Mouse (Mus musculus) mesoderm, embryonic 11.5 days (tissue): ENCODE measurements at regions not wholly inside any gene's neighbourhood (a gene's known extent, or its start where the extent isn't known, plus 50 kb on each side); places are given as distances from the start of the nearest gene placed in this dataset.

Source experiments
- DNase-seq: peaks from one replicate; pipeline ENCODE4 v3.0.0-alpha.2; 2012; ENCODE audit warnings: low read depth, low spot score

GRCm38 (mm10) chr4:125354742-125355141 is 135.8 kb upstream of the Grik3 start:
- DNase-seq: no peak

GRCm38 (mm10) chr4:125350056-125350455 is 140.4 kb upstream of the Grik3 start:
- DNase-seq: no peak

GRCm38 (mm10) chr4:125339056-125339455 is 151.4 kb upstream of the Grik3 start:
- no peak for DNase-seq

- DNase-seq: peak; percentile 70
Measured at GRCm38 (mm10) chr4:125328806-125329205, 161.7 kb upstream of the Grik3 start.

DNA sequence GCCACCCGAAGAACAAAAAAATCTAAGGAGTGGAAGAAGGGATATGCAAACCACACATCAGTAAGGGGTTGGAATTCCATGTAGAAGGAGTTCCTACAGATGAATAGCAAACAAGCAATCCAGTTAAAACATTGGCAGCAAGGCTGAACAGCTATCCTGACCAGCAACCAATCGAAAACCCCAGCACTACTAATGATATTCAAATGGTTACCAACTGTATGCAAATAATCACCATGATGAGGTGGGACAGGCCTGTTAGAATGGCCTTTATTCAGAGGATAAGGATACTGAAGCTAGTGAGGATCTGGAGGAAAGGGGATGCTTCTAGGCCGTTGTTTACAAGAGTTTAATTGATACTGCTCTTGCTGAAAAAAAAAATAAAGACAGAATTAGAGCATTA is 166.0 kb upstream of the Grik3 start:
- no peak for DNase-seq

DNA sequence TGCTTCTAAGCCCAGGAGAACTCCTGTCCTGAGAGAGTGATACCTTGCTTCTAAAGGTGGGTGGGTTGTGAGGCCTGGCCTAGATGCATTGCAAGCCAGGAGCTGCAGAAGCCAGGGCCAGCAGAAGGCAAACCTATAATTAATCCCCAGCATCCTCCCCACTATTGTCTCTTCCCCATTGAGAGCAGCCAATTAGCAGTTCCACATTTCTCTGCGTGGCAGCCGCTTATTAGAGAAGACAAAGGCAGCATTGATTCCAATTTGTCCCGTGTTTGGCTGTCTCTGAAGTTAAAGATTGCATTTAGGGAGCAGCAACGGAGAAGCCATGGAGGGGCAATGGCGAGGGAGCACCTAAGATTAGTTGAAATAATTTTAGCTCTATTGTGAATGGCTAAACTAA is 171.2 kb upstream of the Grik3 start:
- no peak for DNase-seq

GRCm38 (mm10) chr4:125318293-125318692 is 172.2 kb upstream of the Grik3 start:
- no peak for DNase-seq

GRCm38 (mm10) chr4:125316876-125317275 is 173.6 kb upstream of the Grik3 start:
- DNase-seq: no peak

- peak; percentile 59 for DNase-seq
Measured at GRCm38 (mm10) chr4:125315818-125316217, 174.7 kb upstream of the Grik3 start.

GRCm38 (mm10) chr4:125313892-125314291 is 176.6 kb upstream of the Grik3 start:
- no peak for DNase-seq

DNA sequence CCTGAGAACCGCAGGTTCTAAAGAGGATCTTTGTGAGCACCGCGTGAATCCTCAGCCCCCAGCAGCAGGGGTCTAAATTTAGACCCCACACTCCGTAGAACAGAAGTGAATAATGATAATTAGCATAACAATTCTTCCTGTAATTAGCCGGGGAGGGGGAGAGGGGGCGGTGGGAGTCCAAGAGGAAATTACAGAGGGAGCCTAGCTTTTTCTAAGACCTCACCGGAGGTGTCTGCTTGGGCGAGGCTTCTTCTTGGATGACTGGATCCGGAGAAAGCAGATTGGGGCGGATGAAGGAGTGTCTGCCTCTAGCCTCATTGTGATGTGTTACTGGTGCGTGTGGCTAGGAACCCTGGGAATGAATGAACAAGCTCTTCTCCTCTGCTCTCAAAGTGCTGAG is 177.2 kb upstream of the Grik3 start:
- DNase-seq: no peak

- peak; percentile 25 for DNase-seq
Measured at GRCm38 (mm10) chr4:125308171-125308570, 180.5 kb upstream of the Zc3h12a start.

DNA sequence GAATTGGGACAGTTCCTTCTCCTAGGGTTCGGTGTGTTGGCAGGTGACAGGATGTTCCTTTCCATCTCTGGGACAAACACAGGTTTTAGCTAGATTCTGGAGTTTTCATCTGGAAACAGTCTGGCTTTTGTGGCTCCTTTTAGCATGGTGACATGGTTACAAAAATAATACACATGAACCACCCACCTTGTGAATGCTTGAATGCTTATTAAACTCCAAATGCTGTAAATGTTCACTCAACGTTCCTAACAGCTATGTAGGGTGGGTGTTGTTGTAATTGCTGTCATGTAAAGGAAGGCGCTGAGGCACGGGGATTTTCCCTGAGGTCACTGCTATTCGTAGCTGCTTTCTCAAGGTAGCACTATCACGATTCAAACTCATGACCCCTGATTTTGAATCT is 178.1 kb upstream of the Zc3h12a start:
- no peak for DNase-seq

- no peak for DNase-seq
Measured at GRCm38 (mm10) chr4:125302660-125303059, 175.0 kb upstream of the Zc3h12a start.

DNA sequence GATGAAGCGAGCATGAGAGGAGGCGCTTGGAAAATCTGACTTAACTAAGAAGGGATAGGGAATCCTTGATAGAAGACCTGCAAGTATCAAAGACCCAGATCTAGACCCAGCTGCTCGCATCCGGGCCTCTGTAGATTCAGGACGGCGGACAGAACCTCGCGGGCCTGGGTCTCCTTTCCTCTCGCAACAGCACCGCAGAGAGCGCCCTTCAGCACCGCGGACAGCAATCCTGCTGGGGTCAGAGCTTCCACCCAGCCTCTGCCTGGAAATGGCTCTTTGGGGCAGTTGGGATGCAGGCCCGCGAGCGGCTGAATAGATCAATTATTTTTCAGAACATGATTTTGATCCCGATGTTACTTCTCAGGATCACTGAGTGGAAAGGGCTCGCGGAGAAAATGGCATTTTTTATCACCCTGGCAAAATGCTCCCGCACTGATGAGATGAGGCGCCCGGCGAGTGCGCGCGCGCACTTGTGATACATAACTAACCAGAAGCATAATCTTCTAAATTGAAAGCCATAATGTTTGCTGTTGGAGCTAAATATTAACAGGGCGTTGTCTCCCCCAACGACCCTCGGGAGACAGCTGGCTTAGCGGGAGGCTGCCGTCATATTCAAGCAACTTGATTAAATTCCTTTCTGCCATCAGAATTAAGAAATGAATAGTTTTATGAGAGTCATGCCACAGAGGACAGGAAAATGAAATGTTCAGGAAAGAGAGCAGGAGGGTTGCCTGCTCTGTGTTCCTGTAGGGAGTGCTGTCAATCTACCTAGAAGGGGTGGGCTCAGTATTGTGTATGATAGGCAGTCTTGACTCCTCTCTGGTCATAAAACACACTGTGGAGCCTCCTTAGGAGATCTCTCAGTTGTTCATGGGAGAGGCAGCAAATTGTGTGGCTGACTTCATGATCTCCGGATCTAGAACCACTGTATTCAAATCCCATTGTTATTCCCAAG is 173.1 kb upstream of the Zc3h12a start:
- DNase-seq: peak; percentile 90

- no peak for DNase-seq
Measured at GRCm38 (mm10) chr4:125290761-125291160, 163.1 kb upstream of the Zc3h12a start.

DNA sequence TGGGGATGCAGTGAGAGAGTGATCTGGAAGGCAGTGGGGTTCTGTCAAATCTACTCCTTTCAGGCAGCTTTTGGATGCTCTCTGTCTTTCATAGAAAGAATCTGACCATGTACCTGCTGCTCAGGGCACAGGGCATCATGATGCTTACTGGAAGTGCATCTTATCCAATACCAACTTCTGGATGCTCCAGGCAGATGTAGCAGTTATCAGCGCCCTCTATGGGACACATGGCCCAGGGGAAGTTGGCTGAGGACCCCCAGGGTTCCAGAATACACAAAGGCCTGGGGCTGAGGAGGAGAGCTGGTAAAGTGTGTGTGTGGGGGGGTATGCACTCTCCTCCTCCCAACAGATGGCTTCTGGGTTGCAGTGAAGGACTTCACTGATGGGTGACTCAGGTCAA is 162.1 kb upstream of the Zc3h12a start:
- no peak for DNase-seq

DNA sequence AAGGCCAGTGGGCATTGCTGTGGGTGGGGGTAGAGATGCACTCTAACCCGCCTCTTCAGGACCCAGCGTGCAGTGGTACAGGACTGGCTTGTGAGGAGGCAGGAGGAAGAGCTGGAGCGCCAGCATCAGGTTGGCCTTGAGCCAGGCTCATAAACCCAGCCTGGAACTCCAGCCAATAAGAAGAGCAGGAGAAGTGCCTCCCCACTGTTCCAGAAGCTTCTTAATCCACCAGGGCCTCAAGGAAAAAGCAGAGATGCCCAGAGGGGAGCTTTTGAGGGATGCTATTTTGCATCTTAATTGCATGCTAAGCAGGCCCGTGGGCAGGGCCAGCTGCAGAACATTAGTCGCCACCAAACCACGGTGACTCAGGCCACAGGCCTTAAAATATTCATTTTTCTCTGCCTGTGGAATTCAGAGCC is 161.4 kb upstream of the Zc3h12a start:
- no peak for DNase-seq

DNA sequence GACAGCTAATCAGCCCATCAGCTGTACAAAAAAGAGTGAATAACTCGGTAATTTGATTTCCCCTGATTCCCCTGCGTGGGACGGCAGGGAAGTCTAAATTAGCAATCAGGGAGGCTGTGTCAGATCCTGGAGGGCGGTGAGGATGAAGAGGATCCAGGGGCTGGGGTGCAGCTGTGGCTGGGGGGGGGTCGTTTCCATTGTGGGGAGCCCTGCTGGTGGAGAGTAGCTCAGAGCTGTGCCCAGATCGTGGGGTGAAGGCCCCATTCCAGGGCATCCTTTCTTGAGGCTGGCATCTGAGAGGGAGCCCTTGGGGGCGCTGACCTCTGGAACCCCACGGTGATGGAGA is 155.3 kb upstream of the Zc3h12a start:
- DNase-seq: no peak

DNA sequence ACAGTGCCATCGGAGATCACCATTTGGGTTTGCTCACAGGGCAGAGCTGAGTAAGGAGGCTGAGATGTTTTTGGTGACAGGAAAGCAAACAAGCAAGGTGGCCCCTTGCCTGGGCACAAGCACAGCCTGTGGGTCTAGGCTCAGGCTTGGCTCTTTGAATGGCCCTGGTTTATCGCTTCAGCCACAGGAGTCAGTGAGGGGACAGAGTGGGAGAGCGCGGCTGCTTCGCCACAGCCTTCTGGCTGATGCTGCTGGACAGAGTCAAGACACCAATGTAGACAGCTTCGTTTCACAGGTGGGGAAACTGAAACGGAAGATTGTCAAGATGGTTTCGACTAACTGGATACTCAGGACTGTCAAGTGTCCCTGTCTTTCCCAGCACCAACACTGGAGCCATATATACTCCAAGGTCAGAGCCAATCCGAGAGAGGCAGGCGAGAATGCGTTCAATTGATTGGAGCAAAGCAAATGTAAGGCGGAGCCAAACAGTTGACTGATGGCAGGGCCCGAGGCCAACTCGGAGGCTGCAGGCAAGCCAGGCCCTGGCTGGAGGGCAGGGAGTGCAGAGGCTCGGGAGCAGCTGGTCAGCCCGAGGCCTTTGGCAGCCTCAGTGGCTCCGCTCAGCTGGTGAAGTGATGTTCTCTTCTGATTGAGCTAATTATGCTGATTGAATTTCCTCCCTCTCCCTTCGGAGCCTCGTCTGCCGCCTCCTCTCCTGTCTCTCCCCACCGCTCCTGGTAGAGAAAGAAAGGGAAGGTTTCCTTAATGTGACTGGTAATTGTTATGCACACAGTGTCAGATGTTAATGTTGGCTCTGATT is 154.7 kb upstream of the Zc3h12a start:
- DNase-seq: peak; percentile 85

DNA sequence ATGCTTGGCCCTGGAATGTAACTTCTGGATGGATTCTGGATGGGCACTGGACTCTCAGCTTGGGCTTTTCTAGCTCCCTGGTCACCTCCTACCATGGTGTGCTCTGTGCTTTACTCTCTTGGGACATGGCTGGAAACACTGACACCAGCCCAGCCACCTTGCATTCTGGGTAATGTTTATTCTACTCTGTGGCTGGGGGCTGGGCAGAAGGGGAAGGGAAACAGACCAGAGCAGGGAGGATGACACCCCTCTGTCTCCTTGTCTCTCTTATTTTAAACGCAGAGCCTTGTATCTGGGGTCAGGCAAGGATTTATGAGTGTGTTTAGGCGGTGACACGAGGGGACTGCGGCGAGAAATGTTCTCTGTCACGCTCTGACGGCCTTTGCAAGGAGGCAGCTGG is 151.5 kb upstream of the Zc3h12a start:
- DNase-seq: no peak

DNA sequence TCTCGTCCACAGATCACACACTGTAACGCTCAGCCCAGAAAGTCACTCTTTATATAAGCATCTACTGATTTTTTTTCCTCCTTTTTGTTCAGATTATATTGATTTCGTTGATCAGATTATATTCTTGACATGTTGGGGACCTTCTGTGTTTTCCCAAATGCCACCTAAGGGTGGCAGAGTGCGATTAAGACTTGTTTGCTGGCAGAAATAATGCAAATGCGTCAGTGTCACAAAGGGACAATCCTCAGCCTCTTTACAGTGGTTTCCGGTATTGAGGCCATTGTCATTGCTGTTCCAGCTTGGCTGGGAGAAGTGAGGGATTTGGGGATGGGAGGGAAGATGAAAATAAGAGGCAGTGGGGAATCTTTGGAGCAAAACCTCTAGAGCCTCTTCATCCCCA is 149.2 kb upstream of the Zc3h12a start:
- DNase-seq: no peak

DNA sequence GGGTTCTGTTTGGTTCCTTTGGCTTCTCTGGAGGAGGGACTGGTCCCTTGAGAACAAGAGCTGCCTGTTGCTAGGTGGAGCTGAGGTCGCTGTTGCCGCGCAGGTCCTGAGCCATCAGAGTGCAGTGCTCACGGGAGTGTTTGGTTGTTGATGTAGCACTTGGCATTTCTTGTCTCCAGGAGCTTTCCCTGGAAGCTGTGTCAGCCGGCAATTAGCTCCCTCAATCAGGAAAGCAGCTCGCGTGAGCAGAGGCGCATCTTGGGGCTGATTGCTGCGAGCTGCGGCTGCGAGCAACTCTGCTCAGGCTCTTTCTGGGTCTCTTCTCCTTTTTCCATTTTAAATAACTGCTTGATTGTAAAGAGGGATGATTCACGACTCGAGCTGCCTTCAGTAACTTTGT is 147.6 kb upstream of the Zc3h12a start:
- no peak for DNase-seq
